Mouse (Mus musculus): ENCODE measurements around the gene Timm50.
A peak's percentile ranks its signal among the peaks of the same experiment; 100 is the strongest.

Gene Timm50

DNA sequence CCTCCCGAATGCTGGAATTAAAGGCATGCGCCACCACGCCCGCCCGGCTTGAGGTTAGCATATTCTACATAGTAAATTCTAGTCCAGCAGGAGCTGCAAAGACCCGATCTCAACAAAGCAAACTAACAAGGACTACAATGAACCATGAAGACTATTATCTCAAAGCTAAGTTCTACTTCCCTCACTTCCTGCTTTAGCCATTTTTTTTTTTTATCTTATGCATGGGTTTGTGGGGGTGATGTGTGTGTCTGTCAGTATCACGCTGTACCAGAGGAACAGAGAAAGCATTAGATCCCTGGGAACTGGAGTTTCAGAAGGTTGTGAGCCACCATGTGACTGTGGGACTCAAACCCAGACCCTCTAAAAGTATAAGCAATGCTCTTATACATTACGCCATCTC, 13.4 kb upstream of the Timm50 start:
- no peak for DNase-seq

DNA sequence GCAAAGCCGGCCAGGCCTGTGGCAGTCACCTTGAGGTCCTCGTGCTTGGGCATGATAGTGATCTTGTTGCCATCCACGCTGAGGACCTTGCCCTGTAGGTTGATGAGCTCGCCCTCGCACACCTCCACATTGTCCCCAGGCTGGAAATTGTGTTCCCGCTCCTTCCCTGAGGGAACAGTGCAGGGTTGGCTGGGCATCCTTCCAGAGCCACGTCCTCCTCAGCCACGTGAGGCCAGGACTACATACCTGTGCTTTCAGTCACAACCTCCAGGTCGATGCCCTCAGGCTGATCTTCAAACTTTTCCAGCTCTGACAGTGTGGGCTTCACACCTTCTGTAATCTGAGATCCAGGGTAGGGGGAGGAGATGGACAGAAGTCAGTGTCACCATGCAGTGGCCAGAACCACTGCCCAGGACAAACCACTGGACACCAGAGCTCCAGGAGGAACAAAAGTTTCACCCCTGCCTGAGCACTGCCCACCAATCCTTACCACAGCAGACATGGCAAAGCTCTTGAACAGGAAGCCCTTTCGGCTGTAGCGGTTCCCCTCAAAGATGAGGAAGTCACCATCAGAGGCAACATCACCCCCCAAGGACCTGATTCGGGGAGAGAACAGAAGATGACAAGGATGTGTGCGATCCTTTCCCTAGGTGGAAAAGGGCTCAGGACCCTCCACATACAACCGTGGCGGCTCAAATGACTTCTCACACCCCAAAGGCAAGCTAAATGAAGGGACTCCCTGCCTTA, 10.3 kb upstream of the Timm50 start:
- DNase-seq: no peak

DNA sequence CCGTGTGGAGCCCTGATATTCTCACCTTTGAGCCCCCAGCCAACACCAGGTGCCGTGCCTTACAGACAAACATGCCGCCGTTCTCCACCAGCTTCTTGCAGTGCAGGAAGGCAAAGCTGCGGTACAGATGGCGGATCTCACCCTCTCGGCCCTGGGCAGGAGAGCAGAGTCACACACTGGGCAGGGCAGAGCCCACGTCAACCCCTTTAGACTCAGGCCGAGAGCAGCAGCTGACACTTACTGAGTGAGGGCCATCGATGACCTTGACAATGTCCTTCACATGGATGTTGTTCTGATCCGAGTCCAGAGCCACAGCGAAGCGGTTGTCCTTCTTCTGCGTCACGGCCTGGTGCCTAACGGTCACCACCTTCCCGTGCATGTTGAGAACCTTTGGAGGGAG, 6.8 kb upstream of the Timm50 start:
- DNase-seq: no peak

DNA sequence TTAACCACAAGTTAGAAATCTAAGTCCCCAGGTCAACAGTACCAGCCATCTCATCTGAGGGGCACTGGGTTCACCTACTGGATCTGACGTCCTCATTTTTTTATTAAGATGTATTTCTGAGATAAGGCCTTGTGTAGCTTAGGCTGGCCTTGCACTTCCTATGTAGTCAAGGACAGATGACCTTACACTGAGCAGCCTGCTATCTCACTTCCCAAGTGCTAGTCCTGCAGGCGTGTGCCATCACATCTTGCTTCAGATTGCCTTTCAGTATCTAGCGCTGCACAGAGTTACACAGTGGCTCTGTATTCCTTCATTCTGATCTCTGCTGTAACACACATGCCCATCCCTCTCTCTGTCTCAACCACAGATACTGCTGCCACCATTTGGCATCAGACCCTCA, 6.2 kb upstream of the Timm50 start:
- no peak for DNase-seq

DNA sequence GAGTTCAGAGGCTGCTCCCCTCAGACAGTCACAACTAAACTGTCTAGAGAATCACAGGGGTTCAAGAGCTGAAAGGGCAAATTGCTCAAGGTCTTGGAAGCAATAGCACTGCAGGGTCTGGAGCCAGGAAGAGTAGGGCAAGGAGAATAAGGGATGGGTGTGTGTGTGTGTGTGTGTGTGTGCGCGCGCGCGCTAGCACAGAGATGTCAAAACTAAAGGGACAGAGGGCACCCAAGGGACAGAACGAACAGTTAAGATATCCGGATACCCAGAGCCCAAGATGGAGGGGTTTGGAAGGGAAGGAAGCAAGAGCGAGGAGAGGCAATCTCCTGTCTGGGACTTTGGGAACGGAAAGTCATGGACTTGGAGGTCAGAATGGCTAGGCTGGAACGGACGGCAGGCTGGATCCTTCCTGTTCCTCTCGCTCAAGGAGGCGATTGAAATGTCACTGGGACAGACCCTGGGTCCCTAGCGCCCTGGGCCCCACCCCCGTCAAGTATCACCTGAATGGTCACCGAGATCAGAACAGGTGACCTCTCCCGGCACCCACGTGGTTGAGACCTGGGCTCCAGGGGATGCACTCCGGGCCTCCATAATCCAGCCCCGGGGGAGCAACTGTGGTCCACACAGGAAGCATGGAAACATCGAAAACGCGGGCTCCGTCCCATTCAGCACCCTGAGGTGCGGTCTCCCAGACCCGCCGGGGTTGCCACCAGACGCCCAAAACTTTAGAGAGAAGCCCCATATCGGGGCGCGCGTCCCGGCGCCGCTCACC, 534 bp downstream of the Timm50 start:
- peak in 1 of 2 experiments; percentile 62 for DNase-seq

GRCm38 (mm10) chr7:28309737-28310136, 2.1 kb downstream of the Timm50 start:
- DNase-seq: peak; percentile 70 to 85

DNA sequence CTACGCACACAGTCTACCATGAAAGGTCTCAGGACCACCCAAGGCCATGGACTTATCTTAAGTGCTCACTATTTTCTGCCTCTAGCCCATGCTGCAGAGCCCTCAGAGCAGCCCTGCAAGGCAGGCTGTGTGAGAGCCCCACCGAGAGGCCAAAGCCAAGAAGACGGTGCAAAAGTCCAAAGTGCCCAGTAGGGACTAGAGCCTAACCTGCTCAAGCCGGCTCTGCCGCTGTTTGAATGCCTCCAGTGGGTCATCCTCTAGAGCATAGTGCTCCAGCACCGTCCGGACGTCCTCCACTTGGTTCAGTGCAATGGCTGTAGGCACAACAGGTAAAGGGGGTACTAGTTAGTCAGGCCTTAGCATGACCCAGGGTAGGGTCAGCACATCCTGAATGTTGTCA, 5.7 kb downstream of the Timm50 start:
- DNase-seq: no peak

DNA sequence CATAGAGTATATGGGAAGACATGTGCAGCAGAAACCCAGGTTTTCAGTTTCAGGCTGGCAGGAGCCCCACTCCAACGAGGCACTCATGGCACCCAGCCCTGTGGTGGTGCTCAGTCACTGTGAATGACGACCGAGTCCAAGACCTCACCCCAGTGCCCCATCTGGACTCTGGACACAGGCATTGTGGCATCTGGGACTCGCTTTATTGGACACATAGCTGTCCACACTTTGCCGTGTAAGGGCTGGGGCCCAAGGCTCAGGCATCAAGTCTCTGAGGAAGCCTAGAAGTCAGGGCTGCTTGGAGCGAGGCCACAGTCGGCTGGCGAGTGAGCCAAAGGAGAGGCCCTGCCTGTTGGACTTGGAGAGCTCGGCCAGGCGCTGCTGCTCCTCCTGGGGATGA, 6.2 kb downstream of the Timm50 start:
- DNase-seq: peak; percentile 87 to 94

- DNase-seq: peak; percentile 82 to 86
Measured at GRCm38 (mm10) chr7:28301616-28302433, 10.0 kb downstream of the Timm50 start, which contains the start of gene Dll3. Gene Dll3, minus strand, starts transcription at chr7:28302238.

DNA sequence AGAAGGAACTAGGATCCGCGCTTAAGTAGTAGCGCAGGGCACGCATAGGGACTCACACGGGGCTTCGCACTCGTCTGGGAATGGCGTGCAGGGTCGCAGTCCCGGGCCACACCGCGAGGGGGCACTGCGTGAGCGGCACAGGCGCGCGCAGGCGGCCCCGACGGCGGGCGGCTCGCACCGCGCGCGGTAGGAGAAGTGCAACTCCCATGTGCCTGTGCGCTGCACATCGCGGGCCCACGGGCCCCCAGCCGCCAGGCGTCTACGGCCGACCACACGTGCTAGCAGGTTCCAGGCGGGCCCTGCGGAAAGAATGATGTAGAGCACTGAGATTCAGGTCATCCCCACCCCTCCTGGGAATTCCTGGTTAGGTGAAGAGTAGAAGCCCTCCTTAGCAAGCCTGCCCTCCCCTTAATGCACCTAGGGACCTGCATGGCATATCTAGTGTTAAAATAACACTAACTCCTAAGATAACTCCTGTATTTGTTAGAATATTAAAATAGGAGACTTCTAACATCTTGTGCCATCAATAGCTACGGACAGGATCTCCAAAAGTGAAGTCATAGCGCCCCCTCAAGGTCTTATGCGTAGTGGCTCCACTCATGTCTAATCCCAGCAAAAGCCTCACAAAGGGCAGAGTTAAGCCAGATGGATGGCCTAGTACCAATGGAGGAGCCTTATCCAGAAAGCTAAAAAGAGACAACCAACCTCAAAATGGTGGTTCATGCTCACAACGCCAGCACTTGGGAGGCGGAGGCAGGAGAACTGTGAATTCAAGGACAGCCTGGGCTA, 12.8 kb downstream of the Timm50 start:
- peak; percentile 75 to 84 for DNase-seq

- peak; percentile 87 to 93 for DNase-seq
Measured at GRCm38 (mm10) chr7:28294481-28294880, 17.4 kb downstream of the Timm50 start.

- peak; percentile 83 to 85 for DNase-seq
Measured at GRCm38 (mm10) chr7:28290638-28291590, 21.0 kb downstream of the Timm50 start, which contains the start of gene Selenov. Gene Selenov, minus strand, starts transcription at chr7:28291186.

GRCm38 (mm10) chr7:28290165-28290564, 21.7 kb downstream of the Timm50 start:
- peak; percentile 65 to 74 for DNase-seq

DNA sequence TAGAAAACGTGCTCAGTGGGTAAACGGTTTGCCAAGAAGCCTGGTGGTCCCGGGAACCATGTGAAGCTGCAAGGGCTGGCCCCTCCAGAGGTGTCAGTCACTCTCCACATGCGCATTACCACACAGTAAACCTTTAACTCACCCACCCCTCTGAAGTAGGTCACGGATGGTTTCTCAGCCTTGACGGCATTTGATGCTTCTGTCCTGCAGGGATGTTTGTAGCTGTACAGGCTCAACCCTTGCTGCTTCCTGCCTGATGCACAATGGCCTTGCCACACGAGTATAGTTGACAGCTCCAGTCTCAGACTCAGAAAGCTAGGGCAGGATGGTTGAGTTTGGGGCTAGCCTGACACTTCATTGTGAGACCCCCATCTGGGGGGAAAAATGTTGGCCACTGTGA, 31.2 kb downstream of the Timm50 start:
- DNase-seq: no peak

- DNase-seq: peak; percentile 55 to 57
Measured at GRCm38 (mm10) chr7:28278279-28278652, 33.6 kb downstream of the Timm50 start.

DNA sequence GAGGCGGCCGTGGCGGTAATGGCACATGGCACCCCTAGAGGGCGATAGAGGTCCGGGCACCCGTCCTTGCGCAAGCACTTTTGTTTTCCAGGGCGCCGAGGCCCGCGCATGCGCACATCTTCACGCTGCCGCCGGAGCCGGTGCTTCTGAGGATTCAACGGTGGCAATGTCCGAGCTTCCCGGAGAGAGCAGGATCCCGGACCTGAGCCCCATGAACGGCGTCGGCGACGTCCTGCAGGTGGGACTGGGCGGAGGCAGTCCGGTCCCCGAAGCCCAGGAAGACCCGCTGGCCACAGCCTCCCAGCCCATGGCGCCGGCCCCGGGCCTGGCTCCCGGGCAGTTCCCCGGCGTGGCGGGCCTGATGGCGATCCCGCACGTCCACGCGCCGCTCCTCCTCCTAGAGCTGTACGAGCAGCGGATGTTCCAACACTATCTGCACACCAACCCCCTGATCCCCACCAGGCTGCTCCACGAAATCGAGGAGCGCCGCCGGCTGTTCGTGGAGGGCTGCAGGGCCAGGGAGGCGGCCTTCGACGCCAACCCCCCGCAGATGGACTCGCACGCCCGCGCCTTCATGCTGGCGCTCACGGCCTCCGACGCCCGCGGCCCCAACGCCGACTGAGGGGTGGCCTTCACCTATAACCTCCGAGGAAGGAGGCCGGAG, 34.1 kb downstream of the Timm50 start, which contains the start of gene Eid2b:
Eid2b (plus strand) TSS at position 125 of the 664 bp plus-strand sequence.
- peak; percentile 98 to 99 for DNase-seq

GRCm38 (mm10) chr7:28277237-28277614, 34.6 kb downstream of the Timm50 start:
- no peak for DNase-seq

DNA sequence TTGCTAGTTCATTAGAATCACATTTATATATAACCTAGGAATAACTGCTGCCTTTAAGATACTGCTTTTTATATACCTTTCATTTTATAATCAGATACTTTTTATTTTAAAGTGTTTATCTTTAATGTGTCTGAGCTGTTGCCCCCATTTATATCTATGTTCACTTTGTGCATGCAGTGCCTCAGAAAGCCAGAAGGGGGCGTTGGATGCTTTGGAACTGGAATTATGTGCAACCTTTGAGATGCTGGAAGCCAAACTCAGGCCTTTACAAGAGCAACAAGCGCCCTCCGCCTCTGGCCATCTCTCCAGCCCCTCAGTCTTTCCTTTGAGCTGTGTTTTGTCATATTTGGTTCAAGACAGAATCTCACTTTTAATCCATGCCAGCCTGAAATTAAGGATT, 40.1 kb downstream of the Timm50 start:
- no peak for DNase-seq

DNA sequence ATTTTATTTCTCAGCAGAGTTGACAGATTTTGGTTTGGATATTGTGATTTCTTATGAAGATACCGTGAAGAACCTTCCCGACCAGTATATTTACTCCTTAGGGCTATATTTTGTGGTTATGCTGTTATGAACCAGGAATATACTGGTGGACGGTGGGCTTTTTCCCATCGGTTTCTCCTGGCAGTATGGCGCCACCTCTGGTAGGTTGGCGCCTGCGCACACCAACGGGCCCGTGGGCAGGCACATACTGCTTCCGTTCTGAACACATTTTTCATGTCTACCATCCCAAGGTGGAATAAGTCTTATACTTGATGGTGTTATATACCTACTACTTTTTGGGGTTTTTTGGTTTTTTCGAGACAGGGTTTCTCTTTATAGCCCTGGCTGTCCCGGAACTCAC, 42.5 kb downstream of the Timm50 start:
- DNase-seq: peak; percentile 41 to 47

GRCm38 (mm10) chr7:28268576-28268975, 43.3 kb downstream of the Timm50 start:
- peak in 1 of 2 experiments; percentile 25 for DNase-seq

All from cerebellum, postnatal 10 days (tissue).